8 mouse cellular contexts compared by ENCODE assay signal in genomic region chr15:85710179-85710578, GRCm38 (mm10). TPM values are rescaled to one million over a fixed set of nuclear protein-coding genes. Genes with fewer than 3 reads are reported as not detected.
DNase-seq lines count a peak whose midpoint lies in the region; ATAC-seq and TF ChIP-seq lines count a peak whose summit lies in the region.

No protein-coding gene starts in this region.

- 0% methylated on average over 5 of the region's 8 CpGs for WGBS in kidney, adult 2 months
- WGBS in limb, embryonic 15.5 days = 0% methylated on average over 4 of the region's 8 CpGs
- 0% methylated on average over 8 of the region's 8 CpGs for WGBS in stomach, embryonic 15.5 days

- no peak overlapping the region for H3K27ac ChIP-seq in kidney, adult 2 months (ENCODE audit: insufficient read depth, low read depth, low read length)
- H3K27ac ChIP-seq in limb, embryonic 15.5 days = peak overlapping the region; percentile 69; the same call in 1 of the 2 replicates
- H3K27ac ChIP-seq in stomach, embryonic 15.5 days = no peak overlapping the region

- H3K27me3 ChIP-seq in C2C12 (ENCODE audit: control insufficient read depth, insufficient read depth, insufficient read length) = no peaks in the 10 kb centered on the region
- H3K27me3 ChIP-seq in kidney, adult 2 months (replicated peaks; ENCODE audit: control insufficient read depth, insufficient read depth, low read length) = no peaks in the 10 kb centered on the region
- no peaks in the 10 kb centered on the region; the same call in 1 of the 2 replicates for H3K27me3 ChIP-seq in limb, embryonic 15.5 days
- H3K27me3 ChIP-seq in stomach, embryonic 15.5 days (replicated peaks) = no peaks in the 10 kb centered on the region

- H3K4me1 ChIP-seq in kidney, adult 2 months (ENCODE audit: control insufficient read depth, insufficient read depth, low read length) = peaks cover 34% of the 10 kb centered on the region
- peaks cover 25% of the 10 kb centered on the region for H3K4me1 ChIP-seq in limb, embryonic 15.5 days
- H3K4me1 ChIP-seq in stomach, embryonic 15.5 days = peaks cover 3% of the 10 kb centered on the region; the same call in 1 of the 2 replicates

- DNase-seq in adrenal gland, adult 2 months = peak; percentile 86
- peak; percentile 82 for DNase-seq in embryo, embryonic 10.5 days (ENCODE audit: low spot score)
- peak; percentile 78 to 84 for DNase-seq in gastrocnemius, postnatal 4 days (ENCODE audit: low spot score in 2 of 2)
- DNase-seq in kidney, adult 2 months = peak; percentile 85
- peak; percentile 87 for DNase-seq in naive thymus-derived CD4-positive, alpha-beta T cell, adult 2 months (ENCODE audit: low read depth)

- TF ChIP-seq POLR2A in kidney, adult 2 months (IDR thresholded peaks at IDR 0.05; ENCODE audit: low read depth, low read length) = no peak

- H3K79me3 ChIP-seq in C2C12 (ENCODE audit: low read depth) = no peaks in the 10 kb centered on the region

- H3K9me3 ChIP-seq in limb, embryonic 15.5 days = no peaks in the 10 kb centered on the region
- H3K9me3 ChIP-seq in stomach, embryonic 15.5 days = no peaks in the 10 kb centered on the region

- H3K4me3 ChIP-seq in C2C12 (ENCODE audit: insufficient read depth, poor library complexity, severe bottlenecking) = no peak overlapping the region
- no peak overlapping the region for H3K4me3 ChIP-seq in kidney, adult 2 months (ENCODE audit: insufficient read depth, low read depth, low read length)
- H3K4me3 ChIP-seq in limb, embryonic 15.5 days = no peak overlapping the region
- H3K4me3 ChIP-seq in stomach, embryonic 15.5 days (replicated peaks) = no peak overlapping the region

- no peak overlapping the region for H3K4me2 ChIP-seq in limb, embryonic 15.5 days
- no peak overlapping the region for H3K4me2 ChIP-seq in stomach, embryonic 15.5 days

- ATAC-seq in limb, embryonic 15.5 days (ENCODE audit: insufficient number of reproducible peaks, low FRiP score, low TSS enrichment, low read depth) = no peak
- peak; percentile 45; the same call in 1 of the 2 replicates for ATAC-seq in stomach, embryonic 15.5 days (ENCODE audit: insufficient read depth, low FRiP score, low read depth)

- peak; percentile 98 for TF ChIP-seq CTCF in C2C12 (IDR thresholded peaks at IDR 0.05; ENCODE audit: control insufficient read depth, insufficient read depth, insufficient read length)
- TF ChIP-seq CTCF in kidney, adult 2 months (conservative IDR thresholded peaks at IDR 0.05; ENCODE audit: insufficient read depth, insufficient read length, low read depth, low read length) = peak; percentile 92

- no peak overlapping the region for H3ac ChIP-seq in C2C12 (ENCODE audit: control insufficient read depth, insufficient read length, low read depth)

- peaks cover 25% of the 10 kb centered on the region for H3K36me3 ChIP-seq in C2C12 (ENCODE audit: control insufficient read depth, insufficient read depth)
- no peaks in the 10 kb centered on the region for H3K36me3 ChIP-seq in kidney, adult 2 months (ENCODE audit: control insufficient read depth, insufficient read depth, low read length)
- H3K36me3 ChIP-seq in limb, embryonic 15.5 days = peaks cover 26% of the 10 kb centered on the region
- peaks cover 5% of the 10 kb centered on the region for H3K36me3 ChIP-seq in stomach, embryonic 15.5 days

- no peak overlapping the region for H3K9ac ChIP-seq in limb, embryonic 15.5 days
- H3K9ac ChIP-seq in stomach, embryonic 15.5 days = no peak overlapping the region

- no peaks in the 10 kb centered on the region for H3K79me2 ChIP-seq in C2C12 (ENCODE audit: control insufficient read depth, insufficient read depth)

TF ChIP-seq in C2C12, 6 proteins besides CTCF, POLR2A, EP300 and RAD21:
- TF ChIP-seq MYOD1 (IDR thresholded peaks at IDR 0.05; ENCODE audit: control insufficient read depth, insufficient read length, low read depth) (no peak), MYOG (IDR thresholded peaks at IDR 0.05; ENCODE audit: control insufficient read depth, extremely low read depth, insufficient read length) (no peak), FOSL1 (IDR thresholded peaks at IDR 0.05; ENCODE audit: insufficient read depth, low read length, poor library complexity, severe bottlenecking) (no peak)

RNA-seq across cellular contexts. Expression of gene Ppara, which starts 24.6 kb away (rescaled TPM):
- polyA plus RNA-seq in C2C12 (2012; fragmentation: generic; extraction: Trizol) = 0.08 TPM
- total RNA-seq in adrenal gland, adult 2 months (2021) = 10 to 100 TPM; 37.2 to 48.9 TPM
- 6.3 and 8.5 TPM in 2 replicates for polyA plus RNA-seq in adrenal gland, adult 2 months (2012; rRNA removed)
- total RNA-seq in gastrocnemius, postnatal 4 days (2021) = 1 to 10 TPM; 6.9 to 9.3 TPM
- polyA plus RNA-seq in kidney, adult 2 months (2012; rRNA removed) = 31.3 and 32.5 TPM in 2 replicates
- 1.7 and 4.8 TPM in 2 replicates for polyA plus RNA-seq in limb, embryonic 15.5 days (2015; fragmentation: Nextera tagmentation; extraction: Ambion mirVana)
- polyA plus RNA-seq in stomach, embryonic 15.5 days (2015; fragmentation: Nextera tagmentation; extraction: Ambion mirVana) = 8.7 and 9.6 TPM in 2 replicates
